Mouse (Mus musculus): ENCODE data around the gene Cdk2. TPM values are rescaled to one million over a fixed set of nuclear protein-coding genes. Genes with fewer than 3 reads are reported as not detected.

Gene Cdk2
- total RNA-seq (2023; ENCODE audit: inconsistent age), result 44.0 to 57.4 TPM (median 48.5 TPM) in 4 replicates

DNA sequence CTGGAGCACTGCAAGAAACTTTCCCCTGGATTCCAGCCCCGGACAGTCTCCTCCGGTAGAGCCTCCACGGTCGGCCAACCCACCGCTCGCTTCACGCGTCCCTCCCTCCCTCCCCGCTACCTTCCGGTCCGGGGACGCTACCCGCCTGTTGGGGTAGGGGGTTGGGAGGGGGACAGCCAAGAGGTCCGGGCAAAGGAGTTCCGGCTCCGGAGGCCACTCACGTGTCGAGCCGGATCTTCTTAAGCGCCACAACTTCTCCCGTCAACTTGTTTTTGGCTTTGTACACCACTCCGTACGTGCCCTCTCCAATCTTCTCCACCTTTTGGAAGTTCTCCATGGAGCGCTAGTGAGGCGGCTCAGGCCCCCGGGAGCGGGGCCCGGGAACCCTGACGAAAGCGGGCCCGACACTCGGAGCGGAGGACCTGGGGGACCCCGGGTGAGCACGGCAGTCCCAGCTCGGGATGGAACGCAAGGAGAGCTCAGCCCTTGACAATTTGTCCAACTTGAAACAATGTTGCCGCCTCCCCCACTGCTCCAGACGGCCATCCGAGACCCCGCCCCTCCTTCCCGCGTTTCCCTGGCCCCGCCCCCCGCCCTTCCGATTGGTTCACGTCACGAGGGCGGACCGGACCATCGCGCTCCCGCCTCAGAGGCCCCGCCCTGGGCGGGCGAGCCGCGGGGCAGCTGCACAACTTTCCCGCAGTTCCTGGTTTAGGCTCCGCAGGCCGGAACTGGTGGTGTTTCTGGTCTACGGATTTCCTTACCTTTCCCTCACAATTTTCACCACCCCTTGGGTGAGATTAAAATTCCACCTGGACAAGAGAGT, at the start of gene Cdk2:
Cdk2 (minus strand) TSS at position 541 of the 826 bp plus-strand sequence.

DNA sequence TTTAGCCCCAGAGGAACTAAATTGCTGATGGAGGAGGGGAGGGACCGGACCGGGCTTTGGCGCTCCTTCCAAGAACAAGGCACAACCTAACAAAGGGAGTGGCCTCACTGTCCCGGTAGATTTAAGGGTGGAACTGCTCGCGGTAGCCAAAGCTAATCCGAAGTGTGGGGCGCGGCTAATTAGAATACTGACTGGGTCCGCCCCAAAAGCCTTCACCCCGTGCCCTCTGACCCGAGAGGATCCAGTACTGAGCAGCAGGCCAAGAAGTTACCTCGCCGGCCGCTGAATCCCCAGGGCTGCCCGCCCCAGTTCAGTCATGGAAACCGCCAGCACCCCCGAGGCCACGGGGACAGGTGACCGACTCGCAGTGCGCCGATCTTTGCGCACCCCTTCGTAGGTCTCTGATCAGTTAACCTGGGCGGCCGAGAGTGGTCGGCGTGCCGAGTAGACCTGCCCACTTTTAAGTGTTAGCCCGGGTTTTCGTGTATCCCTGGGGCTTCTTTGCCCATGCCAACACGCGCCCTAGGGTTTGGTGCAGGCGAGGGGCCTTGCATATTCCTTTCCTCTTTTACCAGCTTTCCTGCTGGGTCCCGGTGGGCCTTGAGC, 42.9 kb upstream of the Cdk2 start, which contains the start of gene Pym1:
Pym1 (plus strand) TSS at position 244 of the 606 bp plus-strand sequence.

DNA sequence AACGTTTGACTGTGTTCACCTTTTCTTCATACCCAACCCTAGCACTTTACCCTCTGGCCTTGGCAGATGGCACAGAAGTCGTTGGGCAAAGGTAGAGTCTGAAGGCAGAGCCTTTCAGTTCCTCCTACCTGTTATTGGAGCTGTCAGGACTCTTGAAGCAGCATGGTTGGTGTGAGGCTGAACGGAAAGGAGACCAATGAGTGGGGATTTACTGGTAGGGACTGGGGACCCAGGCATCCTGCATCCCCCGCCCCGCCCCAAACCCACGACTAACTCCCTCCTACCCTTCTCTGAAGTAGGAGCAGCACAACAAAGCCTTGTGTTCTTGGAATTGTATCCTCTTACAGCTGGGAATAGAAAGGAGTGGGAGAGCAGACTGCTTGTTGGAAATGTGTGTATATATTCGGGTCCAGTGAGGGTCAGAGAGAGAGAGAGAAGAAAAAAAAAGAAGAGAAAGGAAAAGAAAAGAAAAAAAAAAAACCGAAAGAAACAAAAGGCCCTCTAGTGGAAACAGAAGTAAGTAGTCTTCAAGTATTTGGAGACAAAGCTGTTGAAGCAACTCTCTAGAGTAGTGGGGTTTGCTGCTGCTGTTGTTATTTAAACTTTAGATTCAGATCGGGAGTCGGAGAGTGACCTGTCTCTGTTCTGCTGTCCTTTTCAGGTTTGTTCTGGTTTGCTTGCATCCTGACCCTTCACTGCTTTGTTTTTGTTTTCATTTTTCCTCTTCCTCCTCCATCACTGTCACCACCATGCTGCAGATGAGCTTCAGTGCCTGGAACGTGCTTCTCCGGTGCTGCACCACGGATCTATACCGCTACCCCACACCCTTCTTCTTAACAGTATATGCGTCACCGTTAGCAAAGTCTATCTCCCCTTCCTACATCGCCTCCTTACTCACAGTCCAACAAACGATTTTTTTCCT, 40.1 kb upstream of the Cdk2 start, which contains the start of gene Dgka:
Dgka (minus strand) TSS at position 176 of the 922 bp plus-strand sequence.

DNA sequence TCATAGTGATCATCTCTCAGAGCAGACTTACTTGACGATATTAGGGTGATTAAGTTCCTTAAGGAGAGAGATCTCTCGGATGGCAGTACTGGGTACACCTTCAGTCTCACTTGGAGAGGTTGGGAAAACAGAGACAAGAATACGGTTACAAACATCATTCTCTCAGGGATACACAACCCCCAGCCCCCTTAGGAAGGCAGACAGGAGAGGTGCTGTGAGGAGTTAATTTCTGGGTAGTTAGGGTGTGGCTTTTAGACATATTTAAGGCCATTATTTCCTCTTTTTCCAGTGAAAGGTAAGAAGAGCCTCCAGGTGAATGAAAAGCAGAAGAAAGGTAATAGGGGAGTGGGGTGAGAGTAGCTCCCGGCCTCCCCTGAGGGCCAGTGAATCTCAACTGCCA, 936 bp downstream of the Cdk2 start, which contains the start of gene Pmel:
Pmel (plus strand) TSS at position 301 of the 400 bp plus-strand sequence.

DNA sequence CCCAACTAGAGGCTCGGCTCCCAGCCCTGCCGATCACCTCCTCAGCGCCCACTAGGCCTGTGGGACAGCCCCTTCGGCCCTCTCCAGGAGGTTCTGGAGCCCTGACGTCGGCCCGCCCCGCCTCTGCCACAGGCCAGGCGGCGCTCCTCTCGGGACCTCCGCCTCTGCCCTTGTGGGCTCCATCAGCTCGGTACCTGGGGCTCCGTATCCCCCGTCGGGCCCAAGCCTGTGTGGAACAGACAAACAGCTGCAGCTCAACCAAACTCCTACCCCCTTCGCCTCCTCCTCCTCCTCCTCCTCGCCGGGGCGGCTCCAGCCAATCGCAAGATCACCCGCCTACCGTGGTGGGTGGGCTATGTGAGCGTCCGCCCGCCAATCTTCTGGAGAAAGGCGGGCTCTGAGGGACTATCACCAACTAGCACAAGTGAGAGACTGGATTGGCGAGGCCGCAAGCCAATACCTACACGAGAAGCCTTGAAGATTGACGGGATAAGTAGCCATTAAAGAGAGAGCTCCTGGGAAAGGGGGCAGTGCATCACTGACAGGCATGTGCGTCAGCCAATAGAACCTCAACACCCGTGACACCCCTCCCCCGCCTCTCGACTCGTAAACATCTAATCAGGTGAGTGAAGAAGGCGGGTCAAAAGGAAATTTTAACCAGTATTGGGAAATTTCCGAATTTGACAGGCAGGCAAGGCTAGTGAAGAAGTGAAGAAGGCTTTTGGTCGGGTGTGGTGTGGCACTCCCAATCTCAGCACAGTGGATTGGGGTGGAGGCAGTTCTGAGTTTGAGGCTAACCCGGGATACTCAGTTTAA, 8.6 kb downstream of the Cdk2 start, which contains the start of gene Rab5b:
Rab5b (minus strand) TSS at position 273 of the 816 bp plus-strand sequence.

DNA sequence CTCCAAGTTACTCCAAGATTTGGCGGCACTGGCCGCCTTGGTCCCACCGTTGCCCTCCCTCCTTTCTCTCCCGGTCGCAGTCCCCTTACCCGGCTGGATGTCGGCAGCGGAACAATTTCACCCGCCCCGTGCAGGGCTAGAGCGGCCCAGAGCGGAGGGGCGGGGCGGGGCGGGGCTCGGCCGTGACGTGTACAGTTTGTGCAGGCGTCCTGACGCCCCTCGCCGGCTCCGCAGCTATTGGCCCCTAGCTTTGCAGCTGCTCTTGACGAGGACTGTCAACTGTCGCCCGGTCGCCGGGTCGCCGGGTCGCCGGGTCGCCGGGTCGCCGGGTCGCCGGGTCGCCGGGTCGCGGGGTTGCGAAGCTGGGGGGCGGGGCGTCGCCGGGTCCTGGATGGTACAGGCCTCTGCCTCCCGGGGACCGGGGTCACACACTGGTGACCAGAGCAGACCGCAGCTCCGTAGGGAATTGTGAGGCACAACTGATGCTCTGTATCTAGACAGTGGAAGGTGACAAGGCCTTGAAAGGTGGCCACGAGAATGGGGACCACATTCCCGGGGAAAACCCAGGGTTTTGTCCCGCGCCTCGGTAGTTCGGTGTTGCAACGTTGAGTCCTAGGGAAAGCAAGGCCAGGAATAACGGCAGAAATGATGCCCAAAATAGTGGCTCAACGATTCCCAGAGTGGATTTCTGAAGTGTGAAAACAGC, 30.9 kb downstream of the Cdk2 start, which contains the start of gene Suox:
Suox (minus strand) TSS at position 311 of the 706 bp plus-strand sequence.

Other genes with a start within 250 kb of the Cdk2 start
- gene Smarcc2, start 245.8 kb downstream of the Cdk2 start, total RNA-seq (2023; ENCODE audit: inconsistent age), result 149 to 158 TPM (median 152 TPM) in 4 replicates
- gene Myl6, start 210.9 kb downstream of the Cdk2 start, total RNA-seq (2023; ENCODE audit: inconsistent age), result 518 to 597 TPM (median 546 TPM) in 4 replicates
- 0.67 to 0.69 TPM in 2 of 4 replicates, not detected in the others for gene Myl6b, start 206.3 kb downstream of the Cdk2 start, total RNA-seq (2023; ENCODE audit: inconsistent age)
- gene Esyt1, start 179.2 kb downstream of the Cdk2 start, total RNA-seq (2023; ENCODE audit: inconsistent age), result 238 to 249 TPM (median 246 TPM) in 4 replicates
- gene Zc3h10, start 157.3 kb downstream of the Cdk2 start, total RNA-seq (2023; ENCODE audit: inconsistent age), result 80.4 to 85.9 TPM (median 83.5 TPM) in 4 replicates
- 3,879 to 4,089 TPM (median 3,915 TPM) in 4 replicates for gene Rpl41, start 155.7 kb downstream of the Cdk2 start, total RNA-seq (2023; ENCODE audit: inconsistent age)
- 78.9 to 84.1 TPM (median 82.9 TPM) in 4 replicates for gene Pa2g4, start 139.0 kb downstream of the Cdk2 start, total RNA-seq (2023; ENCODE audit: inconsistent age)
- gene Erbb3, start 115.4 kb downstream of the Cdk2 start, total RNA-seq (2023; ENCODE audit: inconsistent age), result 1.1 to 1.3 TPM (median 1.1 TPM) in 4 replicates
- gene Rps26, start 78.3 kb downstream of the Cdk2 start, total RNA-seq (2023; ENCODE audit: inconsistent age), result 1,201 to 1,335 TPM (median 1,220 TPM) in 4 replicates
- gene Ikzf4, start 59.0 kb downstream of the Cdk2 start, total RNA-seq (2023; ENCODE audit: inconsistent age), result 0.15 TPM in 1 of 4 replicates, not detected in the others
- 7.2 to 8.1 TPM (median 7.7 TPM) in 4 replicates for gene Suox, start 31.0 kb downstream of the Cdk2 start, total RNA-seq (2023; ENCODE audit: inconsistent age)
- gene Rab5b, start 8.8 kb downstream of the Cdk2 start, total RNA-seq (2023; ENCODE audit: inconsistent age), result 61.7 to 64.7 TPM (median 62.8 TPM) in 4 replicates
- gene Pmel, start 836 bp downstream of the Cdk2 start, total RNA-seq (2023; ENCODE audit: inconsistent age), result 0.54 to 0.83 TPM (median 0.67 TPM) in 4 replicates
- gene Dgka, start 39.8 kb upstream of the Cdk2 start, total RNA-seq (2023; ENCODE audit: inconsistent age), result 175 to 191 TPM (median 178 TPM) in 4 replicates
- 43.4 to 50.0 TPM (median 45.3 TPM) in 4 replicates for gene Pym1, start 42.9 kb upstream of the Cdk2 start, total RNA-seq (2023; ENCODE audit: inconsistent age)
- gene Mmp19, start 85.9 kb upstream of the Cdk2 start, total RNA-seq (2023; ENCODE audit: inconsistent age), result 0.22 to 0.45 TPM in 2 of 4 replicates, not detected in the others
- 65.7 to 75.8 TPM (median 70.4 TPM) in 4 replicates for gene Dnajc14, start 99.0 kb upstream of the Cdk2 start, total RNA-seq (2023; ENCODE audit: inconsistent age)
- 12.1 to 19.1 TPM (median 15.0 TPM) in 4 replicates for gene Tmem198b, start 99.3 kb upstream of the Cdk2 start, total RNA-seq (2023; ENCODE audit: inconsistent age)
- gene Sarnp, start 112.3 kb upstream of the Cdk2 start, total RNA-seq (2023; ENCODE audit: inconsistent age), result 52.3 to 61.0 TPM (median 54.7 TPM) in 4 replicates
- gene Ormdl2, start 116.6 kb upstream of the Cdk2 start, total RNA-seq (2023; ENCODE audit: inconsistent age), result 22.4 to 30.5 TPM (median 24.3 TPM) in 4 replicates
- gene Gdf11, start 186.7 kb upstream of the Cdk2 start, total RNA-seq (2023; ENCODE audit: inconsistent age), result 44.2 to 51.2 TPM (median 46.3 TPM) in 4 replicates
- 0.69 to 1.4 TPM (median 0.78 TPM) in 4 replicates for gene Cd63, start 196.0 kb upstream of the Cdk2 start, total RNA-seq (2023; ENCODE audit: inconsistent age)
- 3.0 to 10.6 TPM (median 5.9 TPM) in 4 replicates for gene Rdh5, start 217.9 kb upstream of the Cdk2 start, total RNA-seq (2023; ENCODE audit: inconsistent age)
- 63.6 to 81.0 TPM (median 80.3 TPM) in 4 replicates for gene Bloc1s1, start 219.0 kb upstream of the Cdk2 start, total RNA-seq (2023; ENCODE audit: inconsistent age)
- not detected in 4 replicates for gene Itga7, start 228.8 kb upstream of the Cdk2 start, total RNA-seq (2023; ENCODE audit: inconsistent age)

All from B cell, adult (primary cell).